Mouse (Mus musculus) adipocyte (in vitro differentiated cells): ENCODE results near the gene Fundc1.
"Not testable (repeated sequence)": the region's sequence is repeated elsewhere in the genome, so short reads cannot be mapped to it uniquely, and the experiment has no call there.

ENCODE experiments used
- DNase-seq: peaks from one replicate; pipeline ENCODE4 v3.0.0-alpha.2; 2016; ENCODE audit warnings: low spot score

Fundc1 gene

DNA sequence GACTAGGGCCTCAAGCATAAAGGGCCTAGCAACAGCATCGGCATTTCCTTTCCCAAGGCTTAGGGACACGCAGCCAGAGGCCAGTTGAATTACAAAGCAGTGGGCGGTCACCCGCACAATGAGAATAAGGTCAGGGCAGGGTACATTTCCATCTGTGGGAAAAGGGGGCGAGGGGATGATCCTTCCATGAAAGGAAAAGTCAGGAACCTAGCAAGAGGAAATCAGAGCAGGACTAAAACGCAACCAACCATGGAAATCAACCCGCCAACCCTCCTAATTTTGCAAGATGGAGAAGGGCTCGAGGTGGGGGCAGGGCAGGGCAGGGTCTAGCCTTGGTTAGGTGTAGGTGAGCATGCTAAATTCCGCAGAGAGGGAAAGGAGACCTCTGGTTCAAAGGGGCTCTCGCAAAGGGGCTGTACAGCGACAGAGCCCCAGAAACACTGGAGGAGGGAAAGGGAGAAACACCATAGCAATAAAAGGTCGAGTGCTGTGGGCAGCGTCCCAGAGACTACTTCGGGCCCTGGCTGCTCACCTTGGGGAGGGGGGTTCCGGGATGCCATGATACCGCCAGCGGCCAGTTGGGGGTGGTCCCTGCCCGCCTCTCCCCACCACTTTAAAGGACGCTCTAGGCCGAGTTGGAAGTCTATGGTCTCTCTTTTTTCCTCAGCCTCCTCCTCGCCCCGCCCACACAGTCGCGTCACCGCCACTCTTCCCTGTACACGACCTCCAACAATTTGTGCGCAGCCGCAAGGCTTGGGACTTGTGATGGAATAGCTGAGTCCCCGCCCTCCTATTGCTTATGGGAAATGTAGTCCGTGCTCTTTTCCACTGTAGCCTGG is at the start of gene Fundc1:
TSS of gene Fundc1 (minus strand) at position 705 of the 839 bp plus-strand sequence.
- peak; percentile 100 for DNase-seq

- DNase-seq: no peak
Measured at GRCm38 (mm10) chrX:17611253-17611652, 39.1 kb upstream of the Fundc1 start.

DNA sequence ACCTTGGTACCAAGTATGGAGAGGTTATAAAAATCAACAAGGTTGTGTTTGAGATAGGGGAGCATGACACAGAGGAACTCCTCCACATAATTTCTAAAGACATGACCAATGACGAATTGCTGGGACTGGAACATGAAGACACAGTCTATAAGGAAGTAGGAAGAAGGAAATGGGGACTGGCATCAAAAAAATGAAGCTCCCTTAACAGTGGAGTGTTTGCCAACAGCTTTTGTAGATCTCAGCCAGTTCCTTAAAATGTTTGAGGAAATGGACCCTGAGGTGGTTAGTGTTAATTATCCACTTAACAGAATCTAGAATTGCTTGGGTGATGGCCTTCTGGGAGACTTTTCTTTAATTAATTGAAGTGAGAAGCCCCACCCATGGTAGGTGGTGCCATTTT is 36.6 kb upstream of the Fundc1 start:
- no peak for DNase-seq

- no peak for DNase-seq
Measured at GRCm38 (mm10) chrX:17607668-17608067, 35.5 kb upstream of the Fundc1 start.

GRCm38 (mm10) chrX:17593331-17593730 is 21.2 kb upstream of the Fundc1 start:
- peak; percentile 24 for DNase-seq

DNA sequence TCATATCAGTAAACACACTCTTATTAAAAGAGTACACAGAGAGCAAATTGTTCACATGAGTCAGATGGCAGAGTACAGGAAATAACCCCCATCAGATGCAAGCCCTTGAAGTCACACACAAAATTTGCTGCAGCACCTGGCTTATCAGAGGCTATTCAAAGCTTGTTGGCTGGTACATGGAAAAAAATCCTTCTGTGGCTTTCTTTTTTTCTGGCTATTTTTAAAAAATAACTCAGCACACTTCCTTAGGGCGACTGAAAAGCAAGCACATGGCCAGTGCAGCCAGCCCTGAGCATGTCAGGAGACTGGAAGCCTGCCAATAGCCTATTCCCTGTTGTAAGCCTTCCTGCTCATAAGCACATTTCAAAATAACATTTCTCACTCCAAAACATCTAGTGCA is 18.6 kb upstream of the Fundc1 start:
- peak; percentile 93 for DNase-seq

GRCm38 (mm10) chrX:17571271-17571620 is 879 bp downstream of the Fundc1 start:
- DNase-seq: no peak

- no peak for DNase-seq
Measured at GRCm38 (mm10) chrX:17568670-17569069, 3.5 kb downstream of the Fundc1 start.

DNA sequence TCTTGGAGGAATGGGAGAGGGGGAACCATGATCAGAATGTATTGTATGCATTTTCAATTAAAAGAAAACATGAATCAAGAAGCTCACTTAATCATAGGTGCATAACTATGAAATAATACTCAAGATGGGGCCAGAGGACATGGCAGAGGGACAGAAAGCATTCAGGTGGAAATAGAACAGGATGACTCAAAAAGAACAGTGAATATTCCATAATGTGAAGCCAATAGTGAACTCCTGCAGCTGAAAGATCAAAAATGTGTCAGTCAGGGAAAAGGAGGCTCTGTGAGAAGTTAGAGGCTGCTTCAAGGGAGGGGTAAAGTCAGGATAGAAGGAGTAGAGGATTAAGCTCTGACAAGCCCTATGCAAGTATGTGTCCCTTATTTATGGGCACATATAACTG is 6.4 kb downstream of the Fundc1 start:
- no peak for DNase-seq

DNA sequence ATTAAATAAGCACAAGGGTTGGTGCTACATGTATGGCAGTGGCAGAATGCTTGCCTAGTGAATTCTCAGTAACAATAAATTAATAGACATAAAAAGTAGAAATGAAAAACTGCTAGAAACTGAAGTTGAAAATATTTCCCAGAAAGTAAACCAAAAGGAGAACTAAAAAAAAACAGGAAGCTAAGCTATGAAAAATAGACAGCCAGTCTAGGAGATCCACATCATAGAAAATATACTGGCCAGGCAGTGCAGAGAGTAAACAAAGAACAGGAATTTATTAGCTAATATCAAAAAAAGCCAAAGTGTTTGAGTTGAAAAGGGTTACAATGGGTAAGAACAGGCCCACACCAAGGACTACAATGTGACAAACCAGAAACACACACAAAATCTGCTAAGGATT is 7.4 kb downstream of the Fundc1 start:
- DNase-seq: no peak

GRCm38 (mm10) chrX:17558746-17559145 is 13.4 kb downstream of the Fundc1 start:
- no peak for DNase-seq

DNA sequence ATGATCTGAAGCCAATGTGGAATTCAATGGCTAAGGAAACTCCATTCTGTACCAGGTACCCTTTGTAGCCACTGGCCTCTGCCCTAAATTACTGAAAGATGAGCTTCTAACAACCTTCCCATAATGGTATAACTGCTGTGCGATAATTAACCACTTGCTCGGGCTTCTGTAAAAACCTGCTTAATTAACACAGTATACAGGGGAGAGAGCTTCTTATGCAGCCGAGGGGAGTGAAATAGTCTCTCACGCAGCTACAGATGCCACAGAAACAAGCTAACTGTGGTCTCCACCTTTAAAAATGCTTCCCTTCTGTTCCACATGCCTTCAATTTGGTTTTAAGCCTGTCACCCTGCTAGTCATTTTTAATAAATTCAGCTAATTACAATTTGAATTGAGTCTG is 17.6 kb downstream of the Fundc1 start:
- no peak for DNase-seq

DNA sequence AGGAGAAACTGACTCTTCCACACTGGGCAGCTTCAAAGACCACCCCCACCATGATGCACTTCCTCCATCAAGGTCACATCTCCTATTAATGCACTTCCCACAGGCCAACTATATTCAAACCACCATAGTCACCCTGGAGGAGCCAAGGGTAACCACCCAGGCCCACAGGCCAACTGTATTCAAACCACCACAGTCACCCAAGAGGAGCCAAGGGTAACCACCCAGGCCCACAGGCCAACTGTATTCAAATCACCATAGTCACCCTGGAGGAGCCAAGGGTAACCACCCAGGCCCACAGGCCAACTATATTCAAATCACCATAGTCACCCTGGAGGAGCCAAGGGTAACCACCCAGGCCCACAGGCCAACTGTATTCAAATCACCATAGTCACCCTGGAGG is 20.5 kb downstream of the Fundc1 start:
- DNase-seq: not testable (repeated sequence)

GRCm38 (mm10) chrX:17547143-17547806 is 24.9 kb downstream of the Fundc1 start:
- no peak for DNase-seq

DNA sequence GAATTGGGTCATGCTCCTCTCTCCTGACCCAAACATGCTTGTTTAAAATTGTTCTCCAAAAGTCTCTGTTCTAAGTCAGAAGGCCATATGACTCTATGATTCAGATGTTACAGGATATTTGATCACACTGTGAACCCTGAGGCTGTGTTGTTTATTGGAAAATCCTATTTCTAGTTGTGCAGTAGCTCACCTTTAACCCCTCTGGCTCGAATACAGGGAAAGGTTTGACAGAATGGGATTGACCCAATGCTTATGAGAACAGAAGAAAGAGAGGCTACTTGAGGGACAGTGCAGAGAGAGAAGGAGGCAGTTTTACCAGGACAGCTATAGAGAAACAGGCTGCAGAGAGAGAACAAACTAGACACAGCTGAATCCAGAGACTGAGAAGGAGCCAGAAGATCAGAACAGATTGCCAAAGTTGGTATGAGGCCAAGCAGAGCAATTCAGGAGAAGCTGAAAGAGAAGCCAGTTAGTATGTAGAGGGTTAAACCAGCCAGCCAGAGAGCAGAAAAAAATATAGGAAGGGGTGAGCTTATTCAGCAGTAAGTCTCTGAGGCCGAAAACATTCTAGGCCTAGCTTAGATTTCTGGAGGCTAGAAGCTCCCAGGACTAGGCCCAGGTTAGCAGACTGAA is 27.1 kb downstream of the Fundc1 start:
- peak; percentile 90 for DNase-seq

DNA sequence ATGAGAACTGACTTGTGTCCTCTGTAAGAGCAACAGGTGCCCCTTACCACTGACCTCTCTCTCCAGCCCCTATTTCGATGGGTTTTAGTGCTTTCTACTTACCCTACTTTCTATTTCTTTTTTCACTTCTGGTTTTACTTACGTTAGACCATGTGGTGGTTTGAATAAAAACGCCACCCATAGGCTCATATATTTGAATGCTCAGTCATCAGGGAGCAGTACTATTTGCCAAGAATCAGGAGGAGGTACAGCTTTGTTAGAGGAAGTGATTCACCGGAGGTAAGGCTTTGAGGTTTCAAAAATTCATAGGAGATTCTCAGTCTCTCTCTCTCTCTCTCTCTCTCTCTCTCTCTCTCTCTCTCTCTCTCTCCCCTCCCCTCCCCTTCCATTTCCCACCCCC is 34.4 kb downstream of the Fundc1 start:
- no peak for DNase-seq

GRCm38 (mm10) chrX:17527008-17527407 is 45.1 kb downstream of the Fundc1 start:
- peak; percentile 29 for DNase-seq

GRCm38 (mm10) chrX:17521221-17521716 is 50.9 kb downstream of the Fundc1 start:
- no peak for DNase-seq

- peak; percentile 57 for DNase-seq
Measured at GRCm38 (mm10) chrX:17520086-17520485, 52.0 kb downstream of the Fundc1 start.

DNA sequence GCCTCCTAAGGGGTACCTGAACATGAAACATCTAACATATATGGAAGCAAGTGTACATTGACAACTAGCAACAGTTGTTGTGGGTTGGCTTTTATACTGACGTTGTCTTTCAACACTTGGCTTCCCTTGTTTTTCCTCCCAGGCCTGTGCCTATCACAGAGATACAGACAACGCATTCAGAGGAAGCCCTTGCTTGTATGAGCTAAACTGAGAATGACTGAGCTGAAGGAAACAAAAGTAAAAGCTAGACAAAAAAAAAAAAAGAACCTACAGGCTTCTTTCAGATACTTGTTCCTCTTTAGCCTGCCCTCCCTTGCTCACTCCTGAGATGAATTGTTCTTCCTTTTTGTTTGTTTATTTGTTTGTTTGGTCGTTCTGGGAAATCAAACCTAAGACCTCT is 58.1 kb downstream of the Fundc1 start:
- DNase-seq: no peak

GRCm38 (mm10) chrX:17512021-17512602 is 60.0 kb downstream of the Fundc1 start:
- DNase-seq: no peak
